Mouse (Mus musculus): ENCODE data around the gene Srp54b.
"Not testable (repeated sequence)": the region's sequence is repeated elsewhere in the genome, so short reads cannot be mapped to it uniquely, and the experiment has no call there.

DNA sequence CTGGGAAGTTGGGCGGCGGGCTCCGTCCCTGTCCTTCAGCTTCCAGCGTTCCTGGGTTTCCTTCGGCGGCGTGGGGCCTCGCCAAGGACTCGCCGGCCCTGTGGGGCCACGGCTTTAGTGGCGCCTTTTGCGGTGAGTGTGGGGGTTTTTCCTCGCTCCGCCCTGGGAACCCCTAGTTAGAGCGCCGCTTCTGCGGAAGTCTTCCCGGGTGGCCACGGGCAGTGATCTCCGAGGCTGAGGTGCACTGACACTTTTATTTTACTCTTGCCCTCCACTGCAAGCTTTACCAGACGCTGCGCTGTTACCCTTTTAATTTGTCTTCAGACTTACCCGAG lies 512 bp downstream of the Srp54b start:
- TF ChIP-seq CTCF (IDR thresholded peaks at IDR 0.05; ENCODE audit: extremely low read depth, insufficient read depth, insufficient read length, insufficient replicate concordance); POLR2A (IDR thresholded peaks at IDR 0.05; ENCODE audit: low read depth, low read length): not testable (repeated sequence)
